In the genomic region with DNA sequence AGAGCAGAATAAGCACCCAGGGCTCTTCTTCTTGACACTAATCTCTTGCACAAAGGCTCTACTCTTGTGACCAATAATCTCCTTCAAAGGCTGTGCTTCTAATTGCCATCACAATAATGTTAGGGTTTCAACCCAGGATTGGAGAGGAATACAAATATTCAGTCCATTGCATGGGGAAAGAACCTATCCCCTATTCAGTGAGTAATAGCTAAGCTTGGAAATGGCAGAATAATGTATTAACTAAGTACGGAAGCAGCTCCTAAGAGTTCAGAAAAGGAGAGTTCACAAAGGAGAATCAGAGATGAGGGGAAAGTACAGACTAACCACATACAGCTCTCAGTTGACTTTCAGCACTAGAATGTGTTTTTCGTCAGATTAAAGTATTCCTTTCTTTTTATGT, we compare ENCODE assay signal across 21 mouse cellular contexts.
DNase-seq lines count a peak whose midpoint lies in the region; ATAC-seq and TF ChIP-seq lines count a peak whose summit lies in the region.
"Had no signal": no experiment of that assay in that cellular context is flagged by ENCODE, and none has a peak within 500 bp of the region (broad histone marks: within the 10 kb centered on the region; RNA-seq: fewer than 3 reads in every experiment).

No protein-coding gene starts in this region.

- intact Hi-C loops in heart, postnatal 14 days (cut with DNase I): no loop called here

- H3K4me3 ChIP-seq in heart, embryonic 13.5 days: no peak overlapping the region
- H3K4me3 ChIP-seq in midbrain, embryonic 11.5 days (ENCODE audit: low read depth, low read length): no peak overlapping the region
- H3K4me3 ChIP-seq in midbrain, embryonic 16.5 days (ENCODE audit: low read depth, low read length): no peak overlapping the region
- H3K4me3 ChIP-seq in CH12.LX (replicated peaks in 1 of 3; ENCODE audit: low read depth in 2 of 3, low read length in 2 of 3, poor library complexity in 1 of 3): no peak overlapping the region

- no peak for DNase-seq in heart, postnatal 14 days
- peak; percentile 83 for DNase-seq in midbrain, embryonic 11.5 days (ENCODE audit: low spot score, missing footprints)
- no peak for DNase-seq in CH12.LX (ENCODE audit: extremely low read depth)
- no peak for DNase-seq in frontal cortex, postnatal 36 days (ENCODE audit: low spot score in 2 of 2)
- DNase-seq: adrenal gland, adult 2 months; adrenal gland, adult 8-10 months; adrenal gland, postnatal 10 days; adrenal gland, postnatal 14 days; adrenal gland, postnatal 25 days; adrenal gland, postnatal 36 days; B cell, adult 2 months; cerebellum, adult 11 months; cerebellum, adult 11-12 months; cerebellum, adult 18-20 months; cerebellum, adult 2 months had no signal

- H3K36me3 ChIP-seq in heart, embryonic 13.5 days: no peaks in the 10 kb centered on the region
- no peaks in the 10 kb centered on the region for H3K36me3 ChIP-seq in midbrain, embryonic 11.5 days (ENCODE audit: control insufficient read depth, insufficient read depth, low read length)
- no peaks in the 10 kb centered on the region for H3K36me3 ChIP-seq in midbrain, embryonic 16.5 days (ENCODE audit: control insufficient read depth, insufficient read depth, low read length)
- H3K36me3 ChIP-seq in CH12.LX (replicated peaks in 1 of 2; ENCODE audit: control insufficient read depth in 1 of 2, insufficient read depth in 1 of 2, low read length in 1 of 2): no peaks in the 10 kb centered on the region
- H3K36me3 ChIP-seq: G1E had no signal

- H3K4me2 ChIP-seq in heart, embryonic 13.5 days: no peak overlapping the region
- H3K4me2 ChIP-seq in midbrain, embryonic 11.5 days: no peak overlapping the region
- H3K4me2 ChIP-seq in midbrain, embryonic 16.5 days (ENCODE audit: low read length): no peak overlapping the region
- H3K4me2 ChIP-seq in CH12.LX (ENCODE audit: insufficient read depth, low read depth, poor library complexity, severe bottlenecking): 0 out of 2 replicates have a peak overlapping the region, but pooled peaks have one; percentile 23

- in situ Hi-C loops in CH12.LX (cut with MboI; ENCODE audit: low pct_ligation_motif_present, low pct_unique_long_range_greater_than_20kb, low sequenced_read_pairs): no loop called here

- ATAC-seq in heart, embryonic 13.5 days (ENCODE audit: extremely low read depth, insufficient number of reproducible peaks, low FRiP score, low TSS enrichment): no peak
- ATAC-seq in midbrain, embryonic 11.5 days (ENCODE audit: low FRiP score): no peak
- ATAC-seq in midbrain, embryonic 16.5 days: no peak
- ATAC-seq: activated CD4-positive, CD25-positive, alpha-beta regulatory T cell, adult 4 months; CD4-positive, CD25-positive, alpha-beta regulatory T cell, adult 4 months; Patski had no signal

- H3K27ac ChIP-seq in heart, embryonic 13.5 days (replicated peaks): 0 out of 2 replicates have a peak overlapping the region, but pooled peaks have one; percentile 5
- no peak overlapping the region for H3K27ac ChIP-seq in midbrain, embryonic 11.5 days (ENCODE audit: low read depth, low read length)
- no peak overlapping the region for H3K27ac ChIP-seq in midbrain, embryonic 16.5 days (ENCODE audit: low read length)
- H3K27ac ChIP-seq in CH12.LX (ENCODE audit: insufficient read depth, low read depth): peak overlapping the region; percentile 72

- no peak for TF ChIP-seq POLR2A in CH12.LX (IDR thresholded peaks at IDR 0.05; ENCODE audit: low read depth, low read length)

- no peak overlapping the region for H3K9ac ChIP-seq in heart, embryonic 13.5 days
- H3K9ac ChIP-seq in midbrain, embryonic 11.5 days (ENCODE audit: low read length): no peak overlapping the region
- no peak overlapping the region for H3K9ac ChIP-seq in midbrain, embryonic 16.5 days (ENCODE audit: low read depth, low read length)
- H3K9ac ChIP-seq in CH12.LX (ENCODE audit: insufficient read depth, low read depth): no peak overlapping the region

- 80% methylated on average over 2 of the region's 2 CpGs for WGBS in heart, embryonic 13.5 days
- WGBS in midbrain, embryonic 11.5 days: 80% methylated on average over 2 of the region's 2 CpGs
- 65% methylated on average over 2 of the region's 2 CpGs for WGBS in midbrain, embryonic 16.5 days

- peaks cover 32% of the 10 kb centered on the region for H3K4me1 ChIP-seq in heart, embryonic 13.5 days
- H3K4me1 ChIP-seq in midbrain, embryonic 11.5 days (ENCODE audit: control insufficient read depth, insufficient read depth, low read length): no peaks in the 10 kb centered on the region
- H3K4me1 ChIP-seq in midbrain, embryonic 16.5 days (ENCODE audit: control insufficient read depth, insufficient read depth, low read length): no peaks in the 10 kb centered on the region
- H3K4me1 ChIP-seq in CH12.LX (ENCODE audit: control insufficient read depth in 1 of 2, insufficient read depth in 2 of 2): peaks cover 30 to 44% of the 10 kb centered on the region in 2 experiments

- dilution Hi-C loops in CH12.LX (cut with MboI; ENCODE audit: extremely low pct_ligation_motif_present, extremely low pct_unique_long_range_greater_than_20kb, low sequenced_read_pairs): no loop called here

- no peak for TF ChIP-seq CTCF in CH12.LX (conservative IDR thresholded peaks at IDR 0.05 in 1 of 2, IDR thresholded peaks at IDR 0.05 in 1 of 2; ENCODE audit: low read depth in 2 of 2, low read length in 2 of 2)

- H3K9me3 ChIP-seq in heart, embryonic 13.5 days: no peaks in the 10 kb centered on the region
- H3K9me3 ChIP-seq in midbrain, embryonic 11.5 days (ENCODE audit: control insufficient read depth, low read length): no peaks in the 10 kb centered on the region
- no peaks in the 10 kb centered on the region for H3K9me3 ChIP-seq in midbrain, embryonic 16.5 days (replicated peaks; ENCODE audit: control insufficient read depth, low read length, poor library complexity, severe bottlenecking)
- H3K9me3 ChIP-seq in CH12.LX (replicated peaks; ENCODE audit: low read length): no peaks in the 10 kb centered on the region

- TF ChIP-seq RAD21 in CH12.LX (IDR thresholded peaks at IDR 0.05; ENCODE audit: low read depth, low read length): no peak

- no peaks in the 10 kb centered on the region for H3K27me3 ChIP-seq in heart, embryonic 13.5 days (replicated peaks)
- H3K27me3 ChIP-seq in midbrain, embryonic 11.5 days (ENCODE audit: control insufficient read depth, insufficient read depth, low read length): no peaks in the 10 kb centered on the region
- H3K27me3 ChIP-seq in midbrain, embryonic 16.5 days (ENCODE audit: control insufficient read depth, insufficient read depth, low read depth, low read length): no peaks in the 10 kb centered on the region
- H3K27me3 ChIP-seq in CH12.LX (replicated peaks): no peaks in the 10 kb centered on the region
- H3K27me3 ChIP-seq: Patski had no signal

- no peaks in the 10 kb centered on the region for H3K79me2 ChIP-seq in CH12.LX (replicated peaks; ENCODE audit: control insufficient read depth, extremely low read depth, insufficient read depth, poor library complexity, severe bottlenecking)

- TF ChIP-seq EP300 in CH12.LX (IDR thresholded peaks at IDR 0.05; ENCODE audit: low read length): peak; percentile 59; the same call in 1 of the 2 replicates

TF ChIP-seq in CH12.LX, 34 proteins besides CTCF, POLR2A, EP300 and RAD21:
- no peak for TF ChIP-seq MAZ (IDR thresholded peaks at IDR 0.05; ENCODE audit: low read depth, low read length)
- TF ChIP-seq MYC (IDR thresholded peaks at IDR 0.05; ENCODE audit: low read depth, low read length): no peak
- TF ChIP-seq ELF1 (IDR thresholded peaks at IDR 0.05; ENCODE audit: low read depth, low read length): 0 out of 2 replicates have a peak, but pooled peaks have one; percentile 12
- TF ChIP-seq IRF4 (IDR thresholded peaks at IDR 0.05; ENCODE audit: low read depth, low read length): peak; percentile 25; the same call in 1 of the 2 replicates
- TF ChIP-seq TCF12 (IDR thresholded peaks at IDR 0.05; ENCODE audit: low read depth, low read length): 0 out of 2 replicates have a peak, but pooled peaks have one; percentile 20
- 0 out of 2 replicates have a peak, but pooled peaks have one; percentile 28 for TF ChIP-seq MEF2A (IDR thresholded peaks at IDR 0.05; ENCODE audit: borderline replicate concordance, low read depth, low read length)

Comparison
In these comparisons a context has a peak if more than half of its experiments do, and no peak if none do; other contexts are left out.
1. H3K27ac ChIP-seq: peak in heart, embryonic 13.5 days (single experiment) and CH12.LX (single experiment); none in midbrain, embryonic 11.5 days (single experiment) and midbrain, embryonic 16.5 days (single experiment).